ENCODE assay signal across 20 mouse cellular contexts in genomic region chr1:150872105-150872504, GRCm38 (mm10).
"Had no signal": no experiment of that assay in that cellular context is flagged by ENCODE, and none has a peak within 500 bp of the region (broad histone marks: within the 10 kb centered on the region; RNA-seq: fewer than 3 reads in every experiment).

No protein-coding gene starts in this region.

- H3K4me2 ChIP-seq: liver, embryonic 12.5 days; midbrain, embryonic 12.5 days; neural tube, embryonic 13.5 days; neural tube, embryonic 15.5 days had no signal

- H3K4me1 ChIP-seq: midbrain, embryonic 10.5 days; midbrain, embryonic 12.5 days; neural tube, embryonic 13.5 days; neural tube, embryonic 15.5 days had no signal

- H3K27me3 ChIP-seq: liver, embryonic 12.5 days; midbrain, embryonic 12.5 days; neural tube, embryonic 13.5 days; neural tube, embryonic 15.5 days had no signal

- DNase-seq: lung, adult 18-20 months; lung, postnatal 14 days; lung, postnatal 36 days; midbrain, embryonic 14.5 days; retina, postnatal 1 day; right cerebral cortex, adult 18-20 months; right cerebral cortex, postnatal 25 days; right cerebral cortex, postnatal 4 days; spleen, adult 18-20 months; thymus, adult 18-20 months; thymus, postnatal 14 days; thymus, postnatal 36 days had no signal

- H3K36me3 ChIP-seq: liver, embryonic 12.5 days; midbrain, embryonic 10.5 days; midbrain, embryonic 12.5 days; neural tube, embryonic 13.5 days; neural tube, embryonic 15.5 days had no signal

- ATAC-seq: liver, embryonic 12.5 days; midbrain, embryonic 16.5 days had no signal

- H3K4me3 ChIP-seq: liver, embryonic 12.5 days; midbrain, embryonic 10.5 days; midbrain, embryonic 12.5 days; myocyte; neural tube, embryonic 13.5 days; neural tube, embryonic 15.5 days had no signal

- H3K9ac ChIP-seq: liver, embryonic 12.5 days; liver, embryonic 14.5 days; midbrain, embryonic 12.5 days; neural tube, embryonic 13.5 days; neural tube, embryonic 15.5 days had no signal

- H3K9me3 ChIP-seq: liver, embryonic 12.5 days; midbrain, embryonic 10.5 days; midbrain, embryonic 12.5 days; neural tube, embryonic 13.5 days; neural tube, embryonic 15.5 days had no signal

- H3K27ac ChIP-seq: liver, embryonic 12.5 days; liver, embryonic 14.5 days; midbrain, embryonic 10.5 days; midbrain, embryonic 12.5 days; neural tube, embryonic 13.5 days; neural tube, embryonic 15.5 days had no signal
